Mouse (Mus musculus) 416B (cell line): ENCODE data around the gene Lipa.

ENCODE experiments used
- DNase-seq: peaks from one replicate; pipeline ENCODE4 v3.0.0; 2011; ENCODE audit warnings: low read depth

The Lipa gene

DNA sequence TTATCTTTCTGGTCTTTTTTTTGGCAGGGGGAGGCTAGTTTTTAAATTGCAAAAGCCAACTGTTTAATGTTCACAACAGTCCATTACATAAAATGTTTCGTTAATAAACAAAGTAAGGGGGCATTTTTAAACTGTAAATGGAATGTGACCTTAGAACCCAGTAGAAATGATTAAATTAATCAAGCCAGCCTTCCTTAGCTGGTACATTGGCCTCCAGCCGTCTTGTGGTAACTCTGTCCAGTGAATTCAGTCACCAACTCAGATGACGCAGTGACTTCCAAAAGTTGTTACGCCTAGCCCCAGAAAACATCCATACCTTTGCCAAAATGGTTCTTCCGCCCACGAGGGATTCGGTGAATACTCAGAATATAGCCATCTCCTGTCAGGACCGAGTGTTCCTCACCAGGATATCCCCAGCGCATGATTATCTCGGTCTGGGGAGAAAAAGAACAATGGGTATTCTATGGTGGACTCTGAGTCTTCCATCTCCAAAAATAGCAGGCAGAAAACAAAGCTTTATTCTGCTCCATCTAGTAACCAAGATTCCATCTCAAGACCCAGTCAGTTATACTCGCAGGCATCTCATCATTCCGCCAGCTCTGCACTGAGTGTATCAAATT, 4.1 kb downstream of the Lipa start:
- DNase-seq = no peak

DNA sequence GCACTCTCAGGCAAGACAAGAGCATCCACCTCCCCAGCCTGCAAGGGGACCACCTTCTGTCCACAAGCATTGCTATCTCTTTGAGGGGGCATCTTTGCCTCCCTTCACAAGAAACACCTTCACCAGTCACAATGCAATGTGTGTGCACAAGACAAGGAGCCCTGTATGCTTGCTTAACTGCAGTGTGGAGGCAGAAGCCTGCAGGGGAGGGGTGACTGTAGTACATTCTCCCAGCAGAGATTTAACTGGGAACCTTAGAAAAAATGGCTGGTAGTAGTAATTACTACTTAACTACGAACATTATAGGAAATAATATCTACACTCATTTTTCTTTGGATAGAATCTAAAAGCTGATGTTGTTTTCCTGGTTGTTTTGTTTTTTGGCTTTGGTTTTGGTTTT, 5.3 kb downstream of the Lipa start:
- no peak for DNase-seq

GRCm38 (mm10) chr19:34521361-34521760, 5.9 kb downstream of the Lipa start:
- peak; percentile 80 for DNase-seq

GRCm38 (mm10) chr19:34520051-34520450, 7.2 kb downstream of the Lipa start:
- DNase-seq = no peak

- no peak for DNase-seq
Observed at GRCm38 (mm10) chr19:34519646-34520045, 7.6 kb downstream of the Lipa start.

GRCm38 (mm10) chr19:34518786-34519185, 8.5 kb downstream of the Lipa start:
- DNase-seq = no peak

DNA sequence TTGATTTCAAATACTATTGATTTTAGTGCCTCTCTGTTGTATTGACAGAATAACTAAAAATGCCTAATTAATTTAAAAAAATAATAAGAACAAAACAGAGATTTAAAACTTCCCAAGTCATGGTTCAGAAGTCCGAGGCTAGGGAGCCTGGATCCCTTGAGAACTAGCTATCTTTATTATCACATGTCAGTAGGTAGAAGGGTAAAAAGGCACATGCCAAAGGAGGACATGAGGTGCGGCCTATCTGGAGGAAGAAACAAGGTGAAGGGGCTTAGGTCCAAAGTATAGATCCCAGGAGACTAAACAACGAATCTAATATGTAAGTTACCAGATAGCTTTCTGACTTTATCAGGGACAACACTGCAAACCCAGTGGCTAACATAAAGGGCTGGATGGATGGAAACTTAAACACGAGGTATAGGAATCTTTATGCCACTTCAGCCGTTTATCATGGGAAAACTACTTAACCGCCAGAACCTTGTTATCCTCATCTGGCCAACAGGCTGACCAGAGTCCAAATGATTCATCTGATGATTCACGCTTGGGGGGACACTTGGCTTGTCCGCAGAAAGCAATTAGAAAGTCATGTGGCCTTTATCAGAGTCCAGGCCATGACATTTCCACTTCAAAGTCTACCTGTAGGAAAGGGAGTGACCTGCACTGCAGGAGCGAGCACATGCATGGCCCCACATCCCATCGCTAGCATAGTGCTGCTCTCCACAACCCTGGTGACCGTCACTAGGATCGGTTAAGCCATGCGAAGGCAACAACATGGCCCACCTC, 9.3 kb downstream of the Lipa start:
- DNase-seq = peak; percentile 54

DNA sequence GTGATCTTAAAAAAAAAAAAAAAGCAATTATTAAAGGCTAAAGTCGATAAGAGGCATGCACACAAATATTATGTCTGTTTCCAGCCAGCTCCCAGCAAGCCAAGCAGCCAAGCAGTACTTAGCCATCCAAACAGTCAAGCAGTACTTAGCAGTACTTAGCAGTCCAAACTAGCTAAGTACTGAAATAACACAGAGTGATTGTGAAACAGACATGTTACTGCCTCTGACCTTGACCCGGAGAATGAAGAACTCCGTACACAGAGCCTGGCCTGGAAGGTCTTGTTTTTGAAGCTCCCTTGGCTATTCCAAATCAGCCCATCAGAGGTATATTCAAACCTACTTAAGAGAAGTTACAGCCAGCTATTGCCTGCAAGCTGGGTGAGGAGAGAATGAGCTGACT, 10.1 kb downstream of the Lipa start:
- peak; percentile 45 for DNase-seq

GRCm38 (mm10) chr19:34516346-34516745, 10.9 kb downstream of the Lipa start:
- no peak for DNase-seq

- peak; percentile 41 for DNase-seq
Observed at GRCm38 (mm10) chr19:34515681-34516080, 11.6 kb downstream of the Lipa start.

- no peak for DNase-seq
Observed at GRCm38 (mm10) chr19:34511528-34511927, 15.7 kb downstream of the Lipa start.

DNA sequence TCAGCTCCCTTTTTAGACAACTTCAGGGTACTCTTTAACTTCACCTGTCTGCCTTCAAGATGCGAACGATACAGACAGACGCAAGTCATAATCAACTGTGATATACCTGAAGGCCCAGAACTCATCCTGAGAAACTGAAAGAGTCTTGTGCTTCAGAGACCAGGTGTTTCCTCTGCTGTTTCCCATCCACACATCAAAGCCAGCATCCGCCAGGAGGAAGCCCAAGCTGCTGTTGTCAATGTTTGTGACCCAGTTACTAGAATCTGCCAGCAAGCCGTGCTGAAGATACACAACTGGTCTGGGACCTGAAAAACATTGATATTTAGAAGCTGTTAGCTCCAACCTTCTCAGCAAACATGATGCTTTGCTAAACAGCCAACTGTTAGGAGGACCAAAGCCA, 16.6 kb downstream of the Lipa start:
- no peak for DNase-seq

- DNase-seq = peak; percentile 63
Observed at GRCm38 (mm10) chr19:34505161-34505721, 22.0 kb downstream of the Lipa start.

DNA sequence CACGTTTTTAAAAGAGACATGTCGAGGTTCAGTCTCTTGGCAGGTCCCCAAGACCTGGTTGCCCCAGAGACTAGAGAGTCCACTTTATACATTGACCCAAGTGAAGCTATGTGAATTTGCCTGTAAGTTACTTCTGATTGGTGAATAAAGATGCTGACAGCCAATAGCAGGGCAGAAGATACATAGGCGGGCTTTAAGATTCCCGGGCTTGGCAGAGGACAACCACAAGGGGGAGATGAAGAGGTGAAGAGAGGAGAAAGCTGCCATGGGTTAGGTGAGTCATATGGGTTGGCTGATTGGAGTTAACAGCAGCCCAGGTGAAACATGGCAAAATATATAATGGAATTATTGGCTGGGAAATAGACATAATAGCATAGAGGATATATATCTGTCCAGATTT, 26.5 kb downstream of the Lipa start:
- DNase-seq = peak; percentile 91

GRCm38 (mm10) chr19:34496353-34496752, 30.9 kb downstream of the Lipa start:
- no peak for DNase-seq

GRCm38 (mm10) chr19:34493859-34494258, 33.4 kb downstream of the Lipa start:
- no peak for DNase-seq

GRCm38 (mm10) chr19:34483547-34483946, 43.7 kb downstream of the Lipa start:
- DNase-seq = peak; percentile 76

DNA sequence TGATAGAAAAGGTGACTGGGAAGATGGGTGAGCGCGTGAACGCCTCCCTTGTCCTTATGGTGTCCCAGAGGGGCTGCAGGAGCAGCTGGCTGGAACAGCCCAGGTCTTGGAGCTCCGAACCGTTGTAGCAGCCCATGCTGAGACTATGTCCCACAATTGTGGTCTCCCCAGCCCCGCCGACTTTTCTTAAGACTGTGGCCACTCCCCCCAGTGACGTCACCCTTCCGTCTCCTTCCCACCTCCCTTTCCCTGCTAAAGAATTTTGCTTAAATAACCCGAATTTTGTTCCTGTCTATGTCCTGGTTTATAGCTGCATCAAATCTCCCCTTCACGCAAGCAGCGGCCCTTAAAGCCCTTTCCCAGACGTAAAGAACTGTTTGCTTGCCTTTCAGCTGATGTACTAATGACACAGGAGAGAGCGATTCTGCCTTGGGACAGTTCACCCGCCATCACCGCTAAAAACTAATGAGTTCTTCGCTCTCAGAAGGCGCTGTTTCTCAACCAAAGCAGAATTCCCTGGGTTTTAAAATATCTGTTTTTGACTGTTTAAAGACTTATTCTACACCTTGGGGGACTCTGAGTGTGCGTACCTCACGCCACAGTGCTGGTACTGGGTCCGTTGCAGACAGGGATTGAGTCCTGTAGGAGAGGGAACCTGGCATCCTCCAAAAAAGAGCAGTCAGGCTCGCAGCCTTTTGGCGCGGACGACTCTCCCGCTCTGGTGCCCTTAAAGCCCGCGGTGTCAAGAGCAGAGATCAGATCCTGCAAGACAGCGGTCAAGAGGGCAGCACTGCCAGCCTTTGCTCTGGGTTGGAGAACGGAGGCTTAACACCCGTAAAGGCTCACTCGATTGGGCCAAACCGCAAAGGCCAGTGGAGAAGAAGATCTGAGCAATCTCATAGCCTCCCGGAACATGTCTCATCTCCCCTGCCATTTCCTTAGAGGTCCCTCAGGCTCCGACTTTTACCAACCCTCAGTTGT, 52.0 kb downstream of the Lipa start, which contains the start of gene Ch25h:
TSS of gene Ch25h (minus strand) at position 174 of the 981 bp plus-strand sequence.
- no peak for DNase-seq

- no peak for DNase-seq
Observed at GRCm38 (mm10) chr19:34474228-34474990, 52.9 kb downstream of the Lipa start.

- DNase-seq = peak; percentile 33
Observed at GRCm38 (mm10) chr19:34471703-34472102, 55.6 kb downstream of the Lipa start.

- DNase-seq = no peak
Observed at GRCm38 (mm10) chr19:34468794-34469193, 58.5 kb downstream of the Lipa start.
